Mouse (Mus musculus) G1E (cell line): ENCODE measurements around the gene Ajap1. TPM values are rescaled to one million over a fixed set of nuclear protein-coding genes. Genes with fewer than 3 reads are reported as not detected.

Source experiments
- ATAC-seq: 2 replicates; pipeline ENCODE4 v1.8.0; 2016; ENCODE audit warnings: mild to moderate bottlenecking; ENCODE audit not compliant: insufficient number of reproducible peaks, poor library complexity, low FRiP score, severe bottlenecking; ENCODE audit errors: extremely low read depth
- DNase-seq: peaks from one replicate; pipeline ENCODE4 v3.0.0; 2012; ENCODE audit warnings: low spot score
- H3K27me3 ChIP-seq: 2 replicates; pipeline ENCODE4 v1.6.1; 2012; ENCODE audit warnings: mild to moderate bottlenecking, low read length, inconsistent platforms; ENCODE audit not compliant: insufficient read depth
- H3K36me3 ChIP-seq: replicated peaks from 2 replicates; pipeline ENCODE3; 2012; ENCODE audit warnings: mild to moderate bottlenecking, inconsistent platforms
- H3K4me1 ChIP-seq: 2 replicates; pipeline ENCODE4 v1.6.1; 2012; ENCODE audit warnings: low read depth, low read length, inconsistent platforms, mixed read lengths; ENCODE audit not compliant: insufficient read depth
- H3K4me3 ChIP-seq: 2 replicates; pipeline ENCODE4 v1.5.1; 2012; ENCODE audit warnings: low read depth, mild to moderate bottlenecking, inconsistent platforms, low read length, moderate library complexity, mixed read lengths
- H3K9me3 ChIP-seq: replicated peaks from 2 replicates; pipeline ENCODE4 v1.6.1; 2012; ENCODE audit warnings: inconsistent platforms
- CTCF ChIP-seq: IDR thresholded peaks from 2 replicates; pipeline ENCODE4 v1.5.1; 2012; ENCODE audit warnings: low read depth, low read length, inconsistent platforms, mixed read lengths
- GATA1 ChIP-seq: IDR thresholded peaks from 2 replicates; pipeline ENCODE4 v1.6.1; 2012; ENCODE audit warnings: borderline replicate concordance, low read length, inconsistent platforms, mixed read lengths
- GATA2 ChIP-seq: IDR thresholded peaks from 2 replicates; pipeline ENCODE4 v1.6.1; 2012; ENCODE audit warnings: low read depth, low read length, inconsistent platforms, borderline replicate concordance
- POLR2AphosphoS5 ChIP-seq: IDR thresholded peaks from 2 replicates; pipeline ENCODE4 v1.6.1; 2012; ENCODE audit warnings: low read depth, low read length, inconsistent platforms; ENCODE audit not compliant: insufficient replicate concordance
- TAL1 ChIP-seq: conservative IDR thresholded peaks from 2 replicates; pipeline ENCODE4 v1.6.1; 2012; ENCODE audit warnings: low read depth, low read length, inconsistent platforms, mixed read lengths
- polyA plus RNA-seq: library from polyadenylated mRNA; stranded (reverse); fragments of >175 nt; gene quantifications from 2 replicates; pipeline ENCODE4 v1.2.3, GENCODE M21; 2012
- total RNA-seq, 2 experiments: library from RNA; stranded (forward) in 1 of 2; stranded (reverse) in 1 of 2; fragments of 200-1000 nt in 1 of 2; fragments of >200 nt in 1 of 2; fragmentation: Nextera tagmentation in 1 of 2; gene quantifications; 2 replicates each; pipeline ENCODE4 v1.2.3; 2014 to 2017

Gene Ajap1
- total and polyA plus RNA-seq, 3 experiments = 0.22 TPM; not detected in 2

DNA sequence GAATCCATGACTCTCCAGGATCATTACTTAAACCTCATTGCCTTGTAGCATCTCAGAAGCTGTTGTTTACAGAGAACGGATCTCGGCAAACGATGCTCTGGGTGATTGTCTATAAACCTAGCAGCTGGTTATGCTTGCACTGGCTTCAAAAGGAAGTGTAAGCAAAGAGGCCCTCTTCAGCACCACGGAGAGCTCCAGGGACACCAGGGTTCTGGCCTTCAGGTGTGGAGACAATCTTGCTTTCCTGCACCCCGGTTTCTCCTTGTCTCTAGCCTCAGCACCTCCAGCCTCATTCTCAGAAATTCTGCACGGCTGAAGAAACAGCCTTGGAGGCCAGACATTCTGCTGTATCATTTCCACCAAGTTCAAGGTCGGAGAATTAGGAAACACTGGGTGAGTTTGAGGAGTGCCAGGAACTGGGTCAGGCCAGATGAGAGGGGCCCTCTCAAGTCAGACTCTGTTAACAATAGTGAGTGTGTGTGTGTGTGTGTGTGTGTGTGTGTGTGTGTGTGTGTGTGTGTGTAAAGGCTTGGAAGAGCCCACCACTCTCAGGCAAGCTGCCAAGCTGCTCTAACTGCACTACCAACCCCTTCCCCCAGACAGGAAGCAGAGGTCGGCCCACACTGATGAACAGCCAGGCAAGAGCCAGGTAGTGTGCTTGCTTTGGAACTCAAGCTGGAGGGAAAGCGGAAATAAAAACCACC lies 124.9 kb downstream of the Ajap1 start:
- no peak overlapping the region for H3K4me3 ChIP-seq
- H3K9me3 ChIP-seq = peaks cover 96% of the 10 kb centered on the region
- no peaks in the 10 kb centered on the region for H3K4me1 ChIP-seq
- no peak for TF ChIP-seq GATA2
- no peak for TF ChIP-seq TAL1
- no peak for TF ChIP-seq CTCF
- no peak for TF ChIP-seq POLR2AphosphoS5
- no peak for TF ChIP-seq GATA1
- no peak for DNase-seq
- no peak for ATAC-seq
- H3K27me3 ChIP-seq = no peaks in the 10 kb centered on the region
- no peaks in the 10 kb centered on the region for H3K36me3 ChIP-seq

DNA sequence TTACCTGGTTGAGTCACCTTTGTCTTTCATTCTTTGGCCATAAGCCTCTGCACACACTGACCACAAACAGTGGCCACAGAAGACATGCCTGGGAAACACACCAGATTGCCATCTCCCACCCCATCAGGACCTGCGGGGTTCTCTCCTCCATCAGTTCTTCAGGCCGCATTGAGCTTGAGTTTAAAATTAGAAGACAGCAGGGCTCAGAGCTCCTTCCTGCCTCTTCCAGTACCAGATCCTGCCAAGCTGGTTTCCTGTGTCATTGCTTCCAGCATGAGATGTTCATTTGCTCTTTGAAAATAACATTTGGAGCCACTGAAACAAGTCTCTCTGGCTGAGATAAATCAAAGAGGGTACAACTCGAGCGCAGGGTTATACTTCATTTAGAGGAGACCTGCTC lies 126.4 kb downstream of the Ajap1 start:
- Histone ChIP-seq H3K4me3 (no peak overlapping the region), H3K4me1 (no peaks in the 10 kb centered on the region), H3K27me3 (no peaks in the 10 kb centered on the region), H3K36me3 (no peaks in the 10 kb centered on the region), H3K9me3 (peaks cover 92% of the 10 kb centered on the region)
- DNase-seq (no peak), ATAC-seq (no peak)
- TF ChIP-seq GATA1 = no peak
- TF ChIP-seq POLR2AphosphoS5 = no peak
- TF ChIP-seq CTCF = no peak
- no peak for TF ChIP-seq TAL1
- TF ChIP-seq GATA2 = no peak

DNA sequence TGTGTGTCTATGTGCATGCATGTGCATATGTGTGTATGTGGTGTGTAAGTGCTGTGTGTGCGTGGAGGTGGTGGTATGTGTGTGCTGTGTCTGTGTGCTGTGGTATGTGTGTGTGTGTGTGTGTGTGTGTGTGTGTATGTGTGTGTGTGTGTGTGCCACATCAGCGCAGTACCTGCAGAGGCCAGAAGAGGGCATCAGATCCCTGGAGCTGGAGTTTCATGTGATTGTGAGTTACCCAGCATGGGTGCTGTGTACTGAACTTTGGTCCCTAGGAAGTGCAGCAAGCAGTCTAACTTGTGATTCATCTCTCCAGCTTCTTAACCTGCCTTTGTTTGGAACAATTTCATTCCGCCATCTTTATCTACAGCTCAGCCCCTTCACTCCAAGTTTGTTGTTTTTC lies 137.6 kb downstream of the Ajap1 start:
- Histone ChIP-seq H3K27me3 (no peaks in the 10 kb centered on the region), H3K36me3 (no peaks in the 10 kb centered on the region), H3K9me3 (peaks cover 72% of the 10 kb centered on the region), H3K4me3 (no peak overlapping the region), H3K4me1 (no peaks in the 10 kb centered on the region)
- ATAC-seq (no peak), DNase-seq (no peak)
- TF ChIP-seq CTCF (no peak), GATA2 (no peak), GATA1 (no peak), POLR2AphosphoS5 (no peak), TAL1 (no peak)

DNA sequence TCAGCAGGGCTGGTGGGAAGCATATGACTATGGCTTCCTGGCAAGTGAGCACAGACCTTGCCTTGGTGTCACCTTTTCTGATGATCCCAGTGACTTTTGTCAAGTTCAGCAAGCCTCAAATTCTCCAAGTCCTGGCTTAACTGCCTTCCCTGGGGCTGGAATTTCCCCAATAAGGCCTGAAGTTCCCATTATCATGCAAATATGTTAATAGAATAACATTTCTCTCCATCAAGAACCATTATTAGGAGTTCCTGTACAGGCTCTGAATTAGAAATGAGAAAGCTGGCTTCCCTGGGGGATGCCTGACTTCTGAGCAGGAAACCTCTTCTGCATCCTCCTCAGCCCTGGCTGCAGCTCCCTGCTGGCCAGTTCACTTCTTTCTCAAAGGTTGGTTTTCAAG lies 141.7 kb downstream of the Ajap1 start:
- peaks cover 80% of the 10 kb centered on the region for H3K9me3 ChIP-seq
- no peaks in the 10 kb centered on the region for H3K4me1 ChIP-seq
- H3K27me3 ChIP-seq = no peaks in the 10 kb centered on the region
- ATAC-seq (no peak), DNase-seq (no peak)
- H3K4me3 ChIP-seq = no peak overlapping the region
- no peaks in the 10 kb centered on the region for H3K36me3 ChIP-seq
- TF ChIP-seq GATA1 (no peak), POLR2AphosphoS5 (no peak), GATA2 (no peak), CTCF (no peak), TAL1 (no peak)

DNA sequence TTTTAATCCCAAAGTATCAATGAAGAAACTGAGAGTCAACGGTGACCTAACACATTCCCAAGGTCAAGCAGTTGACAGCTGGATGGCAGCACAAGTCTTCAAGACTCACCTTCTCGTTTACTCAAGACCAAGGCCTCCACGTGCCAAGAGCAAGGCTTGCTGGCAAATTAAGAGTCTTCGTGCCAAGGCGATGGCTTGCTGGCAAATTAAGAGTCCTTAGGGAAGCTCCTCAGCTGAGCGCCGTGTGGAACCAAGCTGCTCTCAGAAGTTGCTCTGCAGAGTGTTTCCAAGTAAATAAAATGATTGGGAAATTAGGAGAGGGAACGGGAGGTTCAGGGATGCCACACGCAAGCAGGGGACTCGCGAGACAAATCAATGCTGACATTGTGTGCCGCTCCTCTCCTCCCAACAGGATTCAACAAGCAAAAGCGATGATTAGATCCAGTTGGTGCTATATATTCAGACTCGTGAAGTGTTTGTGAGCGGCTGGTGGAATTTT lies 147.3 kb downstream of the Ajap1 start:
- Histone ChIP-seq H3K27me3 (no peaks in the 10 kb centered on the region), H3K4me3 (no peak overlapping the region), H3K9me3 (peaks cover 98% of the 10 kb centered on the region), H3K4me1 (no peaks in the 10 kb centered on the region), H3K36me3 (no peaks in the 10 kb centered on the region)
- ATAC-seq (no peak), DNase-seq (no peak)
- TF ChIP-seq CTCF (no peak), GATA1 (no peak), POLR2AphosphoS5 (no peak), TAL1 (no peak), GATA2 (no peak)

DNA sequence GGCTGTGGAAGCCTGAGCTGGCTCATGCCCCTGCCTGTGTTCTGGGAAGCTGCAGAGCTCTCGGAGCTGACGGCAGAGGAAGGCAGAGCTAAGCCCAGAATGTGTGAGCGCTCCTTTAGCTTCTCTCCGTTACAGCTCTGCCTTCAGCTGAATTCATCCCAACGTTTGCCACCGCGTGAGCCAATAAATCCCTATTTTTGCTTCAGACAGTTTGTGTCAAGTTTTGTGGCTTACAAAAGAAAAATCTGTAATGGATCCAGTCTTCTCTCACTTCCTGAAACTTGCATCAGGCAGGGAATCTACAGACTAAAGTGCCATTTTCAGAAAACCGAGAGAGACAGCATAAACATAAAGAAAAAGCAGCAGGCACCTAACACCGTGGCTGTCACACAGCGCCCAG lies 154.8 kb downstream of the Ajap1 start:
- Histone ChIP-seq H3K27me3 (no peaks in the 10 kb centered on the region), H3K4me1 (no peaks in the 10 kb centered on the region), H3K4me3 (no peak overlapping the region), H3K9me3 (peaks cover 95% of the 10 kb centered on the region), H3K36me3 (no peaks in the 10 kb centered on the region)
- DNase-seq = no peak
- TF ChIP-seq GATA2 = no peak
- TF ChIP-seq GATA1 = no peak
- no peak for TF ChIP-seq TAL1
- no peak for TF ChIP-seq CTCF
- no peak for ATAC-seq
